Mouse (Mus musculus) layer of hippocampus, postnatal 25 days (tissue): Measurements from ENCODE around the gene Foxb2. TPM values are rescaled to one million over a fixed set of nuclear protein-coding genes. Genes with fewer than 3 reads are reported as not detected.

ENCODE experiments used
- DNase-seq, 2 experiments: peaks; one replicate each; pipeline ENCODE4 v3.0.0; 2022; ENCODE audit warnings: mixed read lengths in 2 of 2, low spot score in 1 of 2; ENCODE audit errors: extremely low spot score in 1 of 2
- total RNA-seq, 2 experiments: library from RNA; stranded (reverse); gene quantifications; 2 replicates each; pipeline ENCODE4 v1.2.3; 2021

Foxb2 gene
- total RNA-seq, 2 experiments from 2014 or later: not detected

DNA sequence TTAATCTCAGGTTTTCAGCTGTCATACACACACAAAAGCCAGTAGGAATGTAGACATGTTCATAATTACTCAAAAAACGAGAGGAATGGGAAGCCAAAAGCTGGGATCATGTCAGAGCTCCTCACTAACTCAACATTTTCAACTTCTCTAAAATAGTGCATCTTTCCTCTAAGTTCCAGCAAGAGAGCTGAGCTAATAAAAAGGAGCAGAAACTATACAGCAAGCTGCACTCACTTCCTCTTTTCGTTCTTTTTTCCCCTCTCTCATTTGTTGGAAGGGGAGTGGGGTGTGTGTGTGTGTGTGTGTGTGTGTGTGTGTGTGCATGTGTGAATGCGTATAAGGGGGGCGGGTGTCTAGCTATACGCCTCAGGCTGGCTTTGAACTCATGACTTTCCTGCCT, 45.9 kb downstream of the Foxb2 start:
- no peak for DNase-seq

DNA sequence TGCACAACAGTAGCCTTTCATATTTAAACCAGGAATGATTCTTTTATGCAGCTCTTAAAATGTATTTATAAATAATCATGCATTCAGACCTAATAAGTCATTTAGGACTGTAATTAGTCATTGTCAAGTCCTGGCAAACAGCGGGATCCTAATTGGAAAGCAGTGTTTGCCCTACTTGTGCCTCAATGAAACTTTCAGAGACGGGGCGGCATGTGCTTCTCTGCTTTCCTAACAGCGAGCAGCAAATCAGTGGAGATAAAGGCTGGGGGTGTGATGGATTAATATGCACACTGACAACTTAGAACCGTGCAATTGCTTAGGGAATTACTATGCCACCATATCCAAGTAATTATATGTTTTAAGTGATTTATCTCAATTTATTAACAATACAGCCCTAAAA, 48.4 kb downstream of the Foxb2 start:
- DNase-seq: no peak

Other genes starting within 250 kb of the Foxb2 start
- gene Vps13a, start 92.9 kb downstream of the Foxb2 start, total RNA-seq: 10 to 100 TPM; 57.2 to 72.9 TPM
- 10 to 100 TPM; 66.1 to 69.3 TPM for gene Prune2, start 82.3 kb upstream of the Foxb2 start, total RNA-seq